Mouse (Mus musculus): ENCODE results near the gene Mical1. TPM values are rescaled to one million over a fixed set of nuclear protein-coding genes. Genes with fewer than 3 reads are reported as not detected.

The Mical1 gene
- total RNA-seq (2012; rRNA removed) (36.3 and 37.7 TPM in 2 replicates), total RNA-seq (2014; rRNA removed) (22.5 and 23.0 TPM in 2 replicates), polyA plus RNA-seq (2012; ENCODE audit: insufficient read length, low read depth) (67.4 and 70.2 TPM in 2 replicates)

DNA sequence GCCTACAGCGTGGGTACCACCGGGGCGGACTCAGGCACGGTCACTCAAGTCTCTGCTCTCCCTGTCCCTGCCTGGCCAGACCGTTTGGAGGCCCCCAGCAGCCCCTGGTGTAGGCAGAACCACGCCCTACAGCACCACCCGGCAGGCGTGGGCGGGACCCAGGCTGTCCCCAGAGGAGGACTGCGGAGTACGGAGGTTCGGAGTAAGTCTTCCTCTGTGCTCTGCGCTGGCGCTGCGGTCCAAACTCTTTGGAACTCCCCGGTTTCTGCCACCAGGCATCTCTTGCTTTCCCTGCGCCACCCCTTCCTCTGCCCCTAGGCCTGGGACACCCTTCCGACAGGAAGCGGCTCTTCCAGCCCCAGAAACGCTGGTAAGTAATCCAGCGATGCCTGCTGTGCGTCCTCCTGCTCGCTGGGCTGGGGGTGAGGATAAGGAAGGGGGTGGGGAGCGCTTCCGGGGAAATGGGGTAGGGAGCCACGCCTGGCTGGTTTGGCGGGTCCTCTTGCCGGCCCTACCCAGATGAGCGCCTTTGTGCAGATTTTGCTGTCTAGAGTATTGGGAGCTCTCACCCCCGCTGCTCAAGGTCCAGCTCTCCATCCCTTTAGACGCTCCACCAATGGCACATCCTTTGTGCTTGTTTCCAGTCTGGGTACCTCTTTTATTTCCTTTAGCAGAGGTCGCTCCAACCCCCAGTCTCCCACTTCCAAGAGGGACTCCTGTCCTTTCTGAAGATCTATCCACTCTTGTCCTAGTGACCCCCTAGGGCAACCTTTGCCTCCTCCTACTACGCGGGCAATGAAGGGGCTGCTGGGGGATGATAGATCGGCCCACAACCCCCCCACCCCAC, at the start of gene Mical1:
TSS of gene Mical1 (plus strand) at position 144 of the 847 bp plus-strand sequence.
- dilution Hi-C loops (cut with MboI; ENCODE audit: extremely low pct_ligation_motif_present, extremely low pct_unique_long_range_greater_than_20kb, low sequenced_read_pairs) = no loop called here
- DNase-seq (ENCODE audit: extremely low read depth) = peak; percentile 74
- H3K27ac ChIP-seq (ENCODE audit: insufficient read depth, low read depth) = peak within 1 kb of the TSS; percentile 57
- peak within 1 kb of the TSS; percentile 89 for H3K4me2 ChIP-seq (ENCODE audit: insufficient read depth, low read depth, poor library complexity, severe bottlenecking)
- peak within 1 kb of the TSS; percentile 79 for H3K9ac ChIP-seq (ENCODE audit: insufficient read depth, low read depth)
- in situ Hi-C loops (cut with MboI; ENCODE audit: low pct_ligation_motif_present, low pct_unique_long_range_greater_than_20kb, low sequenced_read_pairs) = no loop called here
- no peaks in the 10 kb centered on the region for H3K27me3 ChIP-seq (replicated peaks)
- H3K4me3 ChIP-seq (replicated peaks in 1 of 3; ENCODE audit: low read depth in 2 of 3, low read length in 2 of 3, poor library complexity in 1 of 3) = peak within 1 kb of the TSS; percentile 67 to 88 (median 79)
- H3K79me2 ChIP-seq (replicated peaks; ENCODE audit: control insufficient read depth, extremely low read depth, insufficient read depth, poor library complexity, severe bottlenecking) = 0 out of 2 replicates have a peak, but pooled peaks cover 2% of the 10 kb centered on the region
- peaks cover 7 to 50% of the 10 kb centered on the region in 2 experiments for H3K4me1 ChIP-seq (ENCODE audit: control insufficient read depth in 1 of 2, insufficient read depth in 2 of 2)
- peaks cover 20 to 35% of the 10 kb centered on the region in 2 experiments for H3K36me3 ChIP-seq (replicated peaks in 1 of 2; ENCODE audit: control insufficient read depth in 1 of 2, insufficient read depth in 1 of 2, low read length in 1 of 2)
- no peaks in the 10 kb centered on the region for H3K9me3 ChIP-seq (replicated peaks; ENCODE audit: low read length)
- TF ChIP-seq USF2 (conservative IDR thresholded peaks at IDR 0.05; ENCODE audit: low read depth, low read length) = no peak
- TF ChIP-seq NELFE (IDR thresholded peaks at IDR 0.05; ENCODE audit: low read depth, low read length) = peak; percentile 73
- 0 out of 2 replicates have a peak, but pooled peaks have one; percentile 59 for TF ChIP-seq RCOR1 (conservative IDR thresholded peaks at IDR 0.05; ENCODE audit: low read depth, low read length)
- peak; percentile 38; the same call in 1 of the 2 replicates for TF ChIP-seq MEF2A (IDR thresholded peaks at IDR 0.05; ENCODE audit: borderline replicate concordance, low read depth, low read length)
- no peak for TF ChIP-seq UBTF (IDR thresholded peaks at IDR 0.05; ENCODE audit: low read depth, low read length)
- peak; percentile 76 for TF ChIP-seq POLR2A (IDR thresholded peaks at IDR 0.05; ENCODE audit: low read depth, low read length)
- TF ChIP-seq ZMIZ1 (IDR thresholded peaks at IDR 0.05; ENCODE audit: low read depth, low read length) = peak; percentile 64; the same call in 1 of the 2 replicates
- TF ChIP-seq RAD21 (IDR thresholded peaks at IDR 0.05; ENCODE audit: low read depth, low read length) = no peak; the same call in 1 of the 2 replicates
- TF ChIP-seq PAX5 (IDR thresholded peaks at IDR 0.05; ENCODE audit: low read length) = no peak
- TF ChIP-seq SIN3A (IDR thresholded peaks at IDR 0.05; ENCODE audit: low read length) = peak; percentile 80
- no peak for TF ChIP-seq ZC3H11A (IDR thresholded peaks at IDR 0.05; ENCODE audit: low read depth, low read length)
- TF ChIP-seq EP300 (IDR thresholded peaks at IDR 0.05; ENCODE audit: low read length) = 0 out of 2 replicates have a peak, but pooled peaks have one; percentile 45
- TF ChIP-seq MYC (IDR thresholded peaks at IDR 0.05; ENCODE audit: low read depth, low read length) = no peak
- peak; percentile 60; the same call in 1 of the 2 replicates for TF ChIP-seq MAX (IDR thresholded peaks at IDR 0.05; ENCODE audit: low read length)
- no peak for TF ChIP-seq ZKSCAN1 (IDR thresholded peaks at IDR 0.05; ENCODE audit: borderline replicate concordance, low read depth, low read length)
- no peak for TF ChIP-seq JUN (IDR thresholded peaks at IDR 0.05; ENCODE audit: insufficient read depth, low read depth, low read length)
- TF ChIP-seq GABPA (IDR thresholded peaks at IDR 0.05; ENCODE audit: insufficient replicate concordance, low read depth, low read length) = no peak
- no peak for TF ChIP-seq E2F4 (IDR thresholded peaks at IDR 0.05; ENCODE audit: insufficient replicate concordance, low read depth, low read length)
- no peak for TF ChIP-seq POLR2AphosphoS2 (IDR thresholded peaks at IDR 0.05; ENCODE audit: low read depth, low read length)
- TF ChIP-seq CHD2 (IDR thresholded peaks at IDR 0.05; ENCODE audit: low read length) = peak; percentile 35; the same call in 1 of the 2 replicates
- no peak for TF ChIP-seq CTCF (conservative IDR thresholded peaks at IDR 0.05 in 1 of 2, IDR thresholded peaks at IDR 0.05 in 1 of 2; ENCODE audit: low read depth in 2 of 2, low read length in 2 of 2)
- peak; percentile 38; the same call in 1 of the 2 replicates for TF ChIP-seq BHLHE40 (IDR thresholded peaks at IDR 0.05; ENCODE audit: low read depth, low read length)
- 0 out of 2 replicates have a peak, but pooled peaks have one; percentile 32 for TF ChIP-seq IRF4 (IDR thresholded peaks at IDR 0.05; ENCODE audit: low read depth, low read length)
- TF ChIP-seq ELF1 (IDR thresholded peaks at IDR 0.05; ENCODE audit: low read depth, low read length) = peak; percentile 58
- peak; percentile 62; the same call in 1 of the 2 replicates for TF ChIP-seq TBP (conservative IDR thresholded peaks at IDR 0.05; ENCODE audit: low read depth, low read length)
- TF ChIP-seq ZNF384 (IDR thresholded peaks at IDR 0.05; ENCODE audit: low read depth, low read length) = no peak
- TF ChIP-seq CHD1 (IDR thresholded peaks at IDR 0.05; ENCODE audit: low read depth, low read length) = no peak
- peak; percentile 84 for TF ChIP-seq MXI1 (IDR thresholded peaks at IDR 0.05; ENCODE audit: low read depth, low read length)
- 0 out of 2 replicates have a peak, but pooled peaks have one; percentile 56 for TF ChIP-seq MAZ (IDR thresholded peaks at IDR 0.05; ENCODE audit: low read depth, low read length)
- no peak for TF ChIP-seq SMC3 (IDR thresholded peaks at IDR 0.05; ENCODE audit: low read depth, low read length)
- peak; percentile 79 for TF ChIP-seq TCF12 (IDR thresholded peaks at IDR 0.05; ENCODE audit: low read depth, low read length)
- TF ChIP-seq MAFK (IDR thresholded peaks at IDR 0.05; ENCODE audit: insufficient replicate concordance, low read length) = no peak
- TF ChIP-seq USF1 (IDR thresholded peaks at IDR 0.05; ENCODE audit: low read depth, low read length) = no peak
- TF ChIP-seq ETS1 (conservative IDR thresholded peaks at IDR 0.05; ENCODE audit: low read depth, low read length) = peak; percentile 59
- TF ChIP-seq HCFC1 (IDR thresholded peaks at IDR 0.05; ENCODE audit: low read depth, low read length) = no peak; the same call in 1 of the 2 replicates
- 0 out of 2 replicates have a peak, but pooled peaks have one; percentile 46 for TF ChIP-seq KAT2A (IDR thresholded peaks at IDR 0.05; ENCODE audit: insufficient replicate concordance, low read length)
- TF ChIP-seq NRF1 (IDR thresholded peaks at IDR 0.05; ENCODE audit: low read depth, low read length) = 0 out of 2 replicates have a peak, but pooled peaks have one; percentile 44

Measured in CH12.LX (cell line).